Mouse (Mus musculus) midbrain, embryonic 16.5 days (tissue): ENCODE data around the gene Parp16. TPM values are rescaled to one million over a fixed set of nuclear protein-coding genes. Genes with fewer than 3 reads are reported as not detected.
"Not testable (repeated sequence)": the region's sequence is repeated elsewhere in the genome, so short reads cannot be mapped to it uniquely, and the experiment has no call there.

Experiments
- ATAC-seq: fragments of 200-750 bp; cut with Nextera tagmentation; 2 replicates; pipeline ENCODE4 v1.8.0; 2017; ENCODE audit warnings: moderate TSS enrichment
- H3K27ac ChIP-seq: fragments of 300-500 bp; sonication (generic); 2 replicates; pipeline ENCODE4 v1.5.1; 2014; ENCODE audit warnings: mild to moderate bottlenecking, low read length, mixed read lengths
- H3K27me3 ChIP-seq: fragments of 300-500 bp; sonication (generic); 2 replicates; pipeline ENCODE4 v1.6.1; 2014; ENCODE audit warnings: low read depth, low read length, mixed read lengths; ENCODE audit not compliant: control insufficient read depth, insufficient read depth
- H3K36me3 ChIP-seq: fragments of 300-500 bp; sonication (generic); 2 replicates; pipeline ENCODE4 v1.6.1; 2014; ENCODE audit warnings: mild to moderate bottlenecking, low read length, moderate library complexity, mixed read lengths; ENCODE audit not compliant: control insufficient read depth, insufficient read depth
- H3K4me1 ChIP-seq: fragments of 300-500 bp; sonication (generic); 2 replicates; pipeline ENCODE4 v1.6.1; 2014; ENCODE audit warnings: mild to moderate bottlenecking, low read length, mixed read lengths; ENCODE audit not compliant: control insufficient read depth, insufficient read depth
- H3K4me2 ChIP-seq: fragments of 300-500 bp; sonication (generic); 2 replicates; pipeline ENCODE4 v1.6.1; 2014; ENCODE audit warnings: mild to moderate bottlenecking, low read length, mixed read lengths
- H3K4me3 ChIP-seq: fragments of 300-500 bp; sonication (generic); 2 replicates; pipeline ENCODE4 v1.5.1; 2014; ENCODE audit warnings: low read depth, mild to moderate bottlenecking, low read length, moderate library complexity, mixed read lengths
- H3K9ac ChIP-seq: fragments of 300-500 bp; sonication (generic); 2 replicates; pipeline ENCODE4 v1.6.1; 2014; ENCODE audit warnings: low read depth, low read length, mixed read lengths
- H3K9me3 ChIP-seq: fragments of 300-500 bp; sonication (generic); replicated peaks from 2 replicates; pipeline ENCODE4 v1.6.1; 2014; ENCODE audit warnings: mild to moderate bottlenecking, low read length, mixed read lengths; ENCODE audit not compliant: control insufficient read depth, poor library complexity, severe bottlenecking
- WGBS: fragments of 180-500 bp; shearing (Covaris S2); extraction: QIAGEN DNeasy Blood & Tissue Kit; methylation state at CpG from one replicate; pipeline ENCODE4 v1.1.7; 2014; 5-methylcytosine and 5-hydroxymethylcytosine counted together
- polyA plus RNA-seq: library from polyadenylated mRNA; unstranded; fragments of >200 nt; fragmentation: Nextera tagmentation; extraction: Ambion mirVana; gene quantifications from 2 replicates; pipeline ENCODE4 v1.2.1, GENCODE M21; 2015

The Parp16 gene
- polyA plus RNA-seq, 1 experiment from 2014 or later = 8.5 TPM

DNA sequence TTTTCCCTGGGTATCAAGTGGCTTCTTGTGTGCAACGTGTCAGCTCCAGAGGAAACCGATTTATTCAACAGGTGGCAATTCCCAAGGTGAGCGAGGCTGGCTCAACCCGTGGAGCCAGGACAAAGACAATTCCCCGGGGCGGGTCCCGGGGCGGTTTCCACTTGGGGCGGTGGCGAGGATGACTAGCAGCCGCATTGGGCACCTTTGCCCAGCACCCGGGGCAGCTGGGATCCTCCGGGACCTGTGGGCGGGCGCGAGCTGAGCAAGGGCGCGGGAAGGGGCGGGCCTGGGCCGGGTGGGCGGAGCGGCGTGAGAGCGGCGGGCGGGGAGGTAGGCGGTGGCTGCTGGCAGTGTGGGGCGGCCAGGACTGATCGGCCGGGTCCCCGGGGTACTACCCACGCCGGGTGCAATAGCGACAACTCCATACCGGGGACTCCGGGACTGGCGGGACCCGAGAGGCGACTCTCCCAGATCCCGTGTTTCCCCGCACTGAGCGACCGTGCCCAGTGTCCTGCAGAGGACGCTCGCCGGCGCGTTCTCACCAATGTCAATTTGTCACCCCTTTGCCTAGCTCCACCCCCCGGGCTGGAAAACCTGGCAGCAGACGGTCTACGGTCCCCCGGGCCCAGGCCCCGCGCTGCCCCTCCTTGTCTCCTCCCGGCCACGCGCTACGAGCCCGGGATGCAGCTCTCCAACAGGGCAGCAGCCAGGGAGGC is 19.8 kb downstream of the Parp16 start:
- WGBS = under 1% methylated on average over 48 of the region's 59 CpGs

DNA sequence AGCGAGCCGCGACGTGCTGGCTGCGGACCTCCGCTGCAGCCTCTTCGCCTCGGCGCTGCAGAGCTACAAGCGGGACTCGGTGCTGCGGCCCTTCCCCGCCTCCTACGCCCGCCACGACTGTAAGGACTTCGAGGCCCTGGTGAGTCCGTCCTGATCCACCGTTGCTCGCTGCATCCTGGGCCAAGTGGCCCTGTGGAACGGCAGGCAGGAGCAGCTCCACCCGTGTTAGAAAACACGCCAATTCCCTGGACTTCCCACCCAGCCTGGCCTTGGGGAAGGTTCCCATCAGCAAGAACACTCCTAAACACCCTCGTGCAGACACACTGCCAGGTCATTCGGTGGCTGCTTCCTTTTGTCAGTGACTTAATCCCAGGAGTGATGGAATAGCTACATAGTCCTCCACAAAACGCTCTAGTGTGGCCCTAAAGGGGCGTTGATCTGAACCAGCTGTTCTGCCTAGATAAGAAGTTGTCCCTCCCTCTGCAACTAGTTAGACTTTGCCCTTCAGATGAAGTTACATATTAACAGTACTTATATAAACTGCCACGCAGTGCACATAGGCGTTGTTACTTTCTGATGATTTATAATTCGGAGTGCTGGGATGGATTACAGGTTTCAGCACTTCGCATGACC is 20.5 kb downstream of the Parp16 start:
- Histone ChIP-seq H3K27ac (peak overlapping the region; percentile 88), H3K9me3 (no peaks in the 10 kb centered on the region), H3K27me3 (no peaks in the 10 kb centered on the region), H3K9ac (peak overlapping the region; percentile 87), H3K36me3 (no peaks in the 10 kb centered on the region), H3K4me1 (peaks cover 5% of the 10 kb centered on the region), H3K4me2 (peak overlapping the region; percentile 78), H3K4me3 (peak overlapping the region; percentile 70)
- ATAC-seq = no peak
- WGBS = 11% methylated on average over 31 of the region's 31 CpGs

More for the DNA sequence above, 19.8 kb downstream of the Parp16 start:
- H3K27me3 ChIP-seq = no peaks in the 10 kb centered on the region
- peak; percentile 95 for ATAC-seq
- peak overlapping the region; percentile 70 for H3K4me3 ChIP-seq
- H3K9me3 ChIP-seq = no peaks in the 10 kb centered on the region
- peak overlapping the region; percentile 88 for H3K27ac ChIP-seq
- peak overlapping the region; percentile 78 for H3K4me2 ChIP-seq
- peaks cover 5% of the 10 kb centered on the region for H3K4me1 ChIP-seq
- peak overlapping the region; percentile 87 for H3K9ac ChIP-seq
- no peaks in the 10 kb centered on the region for H3K36me3 ChIP-seq

DNA sequence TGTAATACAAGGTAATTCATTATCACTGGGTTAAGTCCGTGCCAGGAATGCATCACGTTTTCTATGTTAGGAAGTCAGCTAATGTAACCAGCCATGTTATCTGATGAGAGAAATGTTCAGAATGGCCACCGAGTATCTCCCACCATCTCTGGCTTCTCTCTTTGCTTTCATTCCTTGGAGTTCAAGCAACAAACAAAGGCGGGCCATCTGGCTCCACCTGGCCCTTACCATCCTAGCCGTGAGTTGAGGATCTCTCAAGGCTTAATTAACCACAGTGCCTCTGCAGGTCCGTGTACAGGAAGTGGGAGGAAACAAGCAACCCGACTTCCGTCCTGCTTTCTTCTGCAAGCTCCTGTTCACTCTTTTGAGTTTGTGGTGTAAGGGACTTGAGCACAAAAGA is 21.8 kb downstream of the Parp16 start:
- Histone ChIP-seq H3K27ac (no peak overlapping the region), H3K9me3 (no peaks in the 10 kb centered on the region), H3K9ac (no peak overlapping the region), H3K27me3 (no peaks in the 10 kb centered on the region), H3K4me1 (peaks cover 5% of the 10 kb centered on the region), H3K4me2 (no peak overlapping the region), H3K4me3 (no peak overlapping the region), H3K36me3 (no peaks in the 10 kb centered on the region)
- ATAC-seq = no peak
- WGBS = 76% methylated on average over 8 of the region's 8 CpGs

DNA sequence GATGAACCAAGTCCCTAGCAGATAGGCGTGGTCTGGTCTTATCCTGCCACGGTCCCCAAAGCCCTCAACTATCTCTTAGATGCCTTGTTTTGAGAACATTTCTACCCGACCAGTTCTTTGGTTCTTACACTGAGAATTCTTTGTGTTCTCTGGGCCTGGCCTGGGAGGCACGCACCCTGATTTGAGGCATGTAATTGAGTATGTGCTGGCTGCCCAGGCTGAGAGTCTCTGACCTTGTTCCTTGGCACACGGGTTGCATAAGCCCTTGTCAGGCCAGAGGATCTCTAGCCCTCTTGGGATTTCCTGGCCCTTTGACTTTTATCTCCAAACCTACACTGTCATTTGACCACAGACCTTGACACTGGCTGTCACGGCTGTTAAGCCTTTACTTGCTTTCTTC is 22.5 kb downstream of the Parp16 start:
- H3K9ac ChIP-seq = no peak overlapping the region
- H3K27me3 ChIP-seq = no peaks in the 10 kb centered on the region
- 73% methylated on average over 6 of the region's 6 CpGs for WGBS
- no peaks in the 10 kb centered on the region for H3K9me3 ChIP-seq
- H3K27ac ChIP-seq = no peak overlapping the region
- ATAC-seq = no peak
- no peak overlapping the region for H3K4me3 ChIP-seq
- no peak overlapping the region for H3K4me2 ChIP-seq
- H3K36me3 ChIP-seq = no peaks in the 10 kb centered on the region
- peaks cover 5% of the 10 kb centered on the region for H3K4me1 ChIP-seq

DNA sequence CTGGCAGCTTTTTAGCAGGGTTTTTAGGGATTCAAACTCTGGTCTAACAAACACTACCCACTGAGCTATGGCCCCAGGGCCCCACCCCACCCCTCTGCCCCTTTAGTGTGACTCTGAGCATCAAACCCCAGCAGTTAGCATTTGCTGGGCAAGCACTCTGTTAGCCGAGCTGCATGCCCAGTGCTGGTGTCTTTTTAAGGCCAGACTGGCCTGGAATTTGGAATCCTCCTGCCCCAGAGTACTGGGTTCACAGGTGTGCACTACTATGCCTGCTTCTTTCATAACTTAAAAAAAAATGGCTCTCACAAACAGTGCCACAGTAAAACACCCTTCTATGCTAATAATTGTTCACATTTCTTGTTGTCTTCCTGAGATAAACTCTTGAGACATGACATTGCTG is 23.8 kb downstream of the Parp16 start:
- WGBS = 58% methylated on average over 1 of the region's 1 CpGs
- no peaks in the 10 kb centered on the region for H3K9me3 ChIP-seq
- no peak overlapping the region for H3K9ac ChIP-seq
- H3K36me3 ChIP-seq = no peaks in the 10 kb centered on the region
- ATAC-seq = no peak
- no peak overlapping the region for H3K4me2 ChIP-seq
- no peak overlapping the region for H3K4me3 ChIP-seq
- no peak overlapping the region for H3K27ac ChIP-seq
- no peaks in the 10 kb centered on the region for H3K27me3 ChIP-seq
- H3K4me1 ChIP-seq = peaks cover 5% of the 10 kb centered on the region

DNA sequence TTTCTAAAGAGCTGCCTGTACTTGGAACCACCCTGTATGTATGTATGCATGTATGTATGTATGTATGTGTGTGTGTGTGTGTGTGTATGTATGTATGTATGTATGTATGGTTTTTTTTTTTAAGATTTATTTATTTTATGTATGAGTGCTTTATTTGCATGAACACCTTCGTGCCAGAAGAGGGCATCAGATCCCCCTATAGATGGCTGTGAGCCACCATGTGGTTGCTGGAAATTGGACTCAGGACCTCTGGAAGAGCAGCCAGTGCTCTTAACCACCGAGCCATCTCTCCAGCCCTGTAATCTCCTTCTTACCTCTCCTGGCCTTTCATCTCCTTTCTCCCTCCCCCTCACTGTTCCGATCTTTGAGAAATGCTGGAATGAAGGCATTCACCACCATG is 25.2 kb downstream of the Parp16 start:
- H3K4me2 ChIP-seq, H3K27me3 ChIP-seq, H3K4me3 ChIP-seq, H3K9me3 ChIP-seq, H3K27ac ChIP-seq, H3K9ac ChIP-seq, ATAC-seq, H3K36me3 ChIP-seq, H3K4me1 ChIP-seq: not testable (repeated sequence)
- WGBS = 44% methylated on average over 3 of the region's 3 CpGs

DNA sequence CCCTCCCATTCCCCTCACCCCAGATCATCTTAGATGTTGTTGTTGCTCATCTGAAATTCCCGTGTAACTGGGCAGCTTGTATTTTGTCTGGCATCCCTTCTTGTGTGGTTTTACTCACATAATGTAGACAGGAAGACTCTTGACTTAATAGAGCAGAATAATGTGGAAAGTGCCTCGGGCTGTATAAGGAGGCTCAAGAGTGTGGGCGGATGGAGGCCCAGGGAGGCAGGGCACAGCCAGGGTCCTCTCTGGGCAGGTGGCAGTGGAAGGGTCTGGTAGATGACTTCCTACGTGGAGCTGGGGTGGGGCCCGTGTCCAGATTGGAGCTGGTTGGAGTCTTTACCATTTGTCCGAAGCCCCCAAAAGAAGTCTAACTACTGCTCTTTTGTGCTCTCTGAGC is 28.8 kb downstream of the Parp16 start:
- Histone ChIP-seq H3K4me1 (no peaks in the 10 kb centered on the region), H3K9ac (no peak overlapping the region), H3K36me3 (peaks cover 9% of the 10 kb centered on the region; the same call in 1 of the 2 replicates), H3K27me3 (no peaks in the 10 kb centered on the region), H3K9me3 (no peaks in the 10 kb centered on the region), H3K4me3 (no peak overlapping the region), H3K4me2 (no peak overlapping the region), H3K27ac (no peak overlapping the region)
- no peak for ATAC-seq
- 86% methylated on average over 6 of the region's 6 CpGs for WGBS

DNA sequence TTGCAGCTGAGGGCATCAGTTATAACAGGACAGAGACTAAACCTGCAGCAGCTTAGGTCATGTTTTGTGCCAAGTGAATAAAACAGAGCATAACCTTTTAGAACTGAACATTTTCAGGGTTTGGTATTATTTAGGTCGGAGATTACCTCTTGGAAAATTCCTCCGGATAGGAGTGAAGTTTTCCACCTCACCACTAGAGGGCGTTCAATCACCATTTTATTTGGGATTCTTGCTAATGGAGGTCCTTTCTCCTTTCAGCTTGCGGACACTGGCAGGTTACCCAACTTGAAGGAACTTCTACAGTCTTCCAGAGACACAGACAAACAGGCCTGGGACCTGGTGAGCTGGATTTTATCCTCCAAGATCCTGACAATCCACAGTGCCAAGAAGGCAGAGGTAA is 30.6 kb downstream of the Parp16 start:
- H3K4me3 ChIP-seq = no peak overlapping the region
- no peak for ATAC-seq
- peaks cover 9% of the 10 kb centered on the region; the same call in 1 of the 2 replicates for H3K36me3 ChIP-seq
- no peaks in the 10 kb centered on the region for H3K27me3 ChIP-seq
- H3K9me3 ChIP-seq = no peaks in the 10 kb centered on the region
- WGBS = 34% methylated on average over 4 of the region's 4 CpGs
- H3K27ac ChIP-seq = no peak overlapping the region
- H3K4me1 ChIP-seq = no peaks in the 10 kb centered on the region
- no peak overlapping the region for H3K9ac ChIP-seq
- no peak overlapping the region for H3K4me2 ChIP-seq

DNA sequence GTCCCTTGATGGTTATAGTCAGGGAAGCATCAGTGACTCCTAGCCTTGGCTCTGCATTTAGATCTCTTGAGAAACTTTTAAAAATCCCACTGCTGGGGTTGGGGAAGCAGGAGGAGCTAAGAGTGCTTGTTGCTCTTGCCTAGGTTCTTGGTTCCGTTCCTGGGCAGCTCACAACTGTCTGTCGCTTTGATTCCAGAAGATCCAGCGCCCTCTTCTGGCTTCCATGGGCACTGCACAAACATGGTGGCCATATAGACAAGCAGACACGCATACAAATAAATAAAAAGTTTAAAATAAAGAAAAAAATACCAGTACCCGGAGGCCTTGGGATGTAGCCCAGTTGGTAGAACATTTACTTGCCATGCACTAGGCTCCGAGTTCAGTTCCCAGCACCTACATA is 35.1 kb downstream of the Parp16 start:
- H3K36me3 ChIP-seq = peaks cover 16% of the 10 kb centered on the region; the same call in 1 of the 2 replicates
- WGBS = 72% methylated on average over 6 of the region's 6 CpGs
- no peaks in the 10 kb centered on the region for H3K27me3 ChIP-seq
- H3K27ac ChIP-seq = no peak overlapping the region
- H3K4me3 ChIP-seq = no peak overlapping the region
- no peak for ATAC-seq
- no peaks in the 10 kb centered on the region for H3K4me1 ChIP-seq
- H3K9me3 ChIP-seq = no peaks in the 10 kb centered on the region
- no peak overlapping the region for H3K4me2 ChIP-seq
- H3K9ac ChIP-seq = no peak overlapping the region
